Mouse (Mus musculus): ENCODE data around the gene Drd3.

Drd3 gene

DNA sequence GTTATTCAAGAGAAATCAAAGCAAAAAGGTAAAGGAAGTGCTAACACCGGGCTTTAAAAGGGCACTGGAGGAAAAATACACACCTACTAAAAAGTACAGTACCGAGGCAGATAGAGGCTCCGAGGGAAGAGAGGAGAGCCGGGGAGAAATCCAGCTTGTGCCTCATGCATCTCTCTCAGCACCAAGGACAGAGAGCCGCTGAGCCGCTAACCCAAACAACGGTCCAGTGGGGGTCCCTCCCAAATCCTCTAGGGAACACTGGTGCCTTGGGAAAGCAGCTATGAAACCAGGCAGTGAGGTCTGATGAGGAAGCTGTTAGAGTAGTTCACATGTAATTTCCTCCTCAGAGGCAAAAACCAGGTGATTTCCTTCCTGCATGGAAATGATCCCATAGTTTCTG, at the start of gene Drd3:
Drd3 (plus strand) TSS at position 276 of the 400 bp plus-strand sequence.
- no peak for DNase-seq (ENCODE audit: low spot score in 2 of 2)

GRCm38 (mm10) chr16:43708335-43709061, 45.3 kb upstream of the Drd3 start:
- DNase-seq (ENCODE audit: low spot score in 2 of 2), result no peak

- no peak for DNase-seq (ENCODE audit: low spot score in 2 of 2)
These were observed 44.8 kb upstream of the Drd3 start for GRCm38 (mm10) chr16:43709062-43709413.

DNA sequence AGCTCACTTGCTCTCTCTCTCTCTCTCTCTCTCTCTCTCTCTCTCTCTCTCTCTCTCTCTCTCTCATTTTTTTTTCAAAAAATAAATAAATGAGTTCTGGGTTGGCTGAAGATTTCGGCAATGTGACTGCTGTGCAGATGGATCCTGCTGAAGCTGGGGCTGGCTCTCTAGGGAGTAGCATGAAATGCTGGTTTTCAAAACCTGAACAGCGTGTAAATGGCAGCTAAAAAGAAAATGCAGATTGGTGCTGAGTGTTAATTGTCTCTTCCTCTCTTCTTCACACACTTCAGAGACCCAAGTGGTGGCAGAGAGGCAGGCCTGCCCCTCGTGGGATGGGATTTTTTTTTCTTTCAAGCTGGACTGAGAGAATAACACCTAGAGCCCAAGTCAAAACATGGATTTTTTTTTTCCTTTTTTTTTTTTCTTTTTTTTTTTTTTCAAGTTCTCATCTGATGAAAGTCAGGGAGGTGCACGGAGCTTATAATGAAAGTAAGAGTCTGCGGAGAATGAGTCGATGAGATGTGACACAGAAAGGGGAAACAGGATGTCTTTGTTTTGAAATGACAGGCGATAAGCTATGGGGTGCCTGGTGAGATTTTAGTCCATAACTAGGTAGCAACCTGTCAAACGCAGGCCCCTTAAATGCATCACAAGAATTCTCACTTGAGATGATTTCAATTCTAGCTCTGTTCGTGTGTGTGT, 44.2 kb upstream of the Drd3 start:
- DNase-seq (ENCODE audit: low spot score in 2 of 2), result peak in 1 of 2 experiments; percentile 8

DNA sequence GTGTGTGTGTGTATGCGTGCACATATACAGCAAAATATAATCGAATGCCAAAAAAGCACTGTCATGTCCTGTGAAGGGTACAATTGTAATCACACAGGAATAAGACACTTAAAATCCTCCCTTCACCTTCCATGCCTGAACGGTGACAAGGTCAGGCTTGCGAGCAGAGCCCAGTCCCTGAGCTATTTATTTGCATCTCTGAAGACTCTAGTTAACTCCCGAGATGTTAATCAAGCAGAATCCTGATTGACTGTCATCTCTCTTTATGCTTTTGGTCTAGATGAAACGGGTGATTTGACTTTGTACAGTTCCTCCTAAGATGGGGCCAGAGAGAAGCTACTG, 43.7 kb upstream of the Drd3 start:
- DNase-seq (ENCODE audit: low spot score in 2 of 2), result no peak

DNA sequence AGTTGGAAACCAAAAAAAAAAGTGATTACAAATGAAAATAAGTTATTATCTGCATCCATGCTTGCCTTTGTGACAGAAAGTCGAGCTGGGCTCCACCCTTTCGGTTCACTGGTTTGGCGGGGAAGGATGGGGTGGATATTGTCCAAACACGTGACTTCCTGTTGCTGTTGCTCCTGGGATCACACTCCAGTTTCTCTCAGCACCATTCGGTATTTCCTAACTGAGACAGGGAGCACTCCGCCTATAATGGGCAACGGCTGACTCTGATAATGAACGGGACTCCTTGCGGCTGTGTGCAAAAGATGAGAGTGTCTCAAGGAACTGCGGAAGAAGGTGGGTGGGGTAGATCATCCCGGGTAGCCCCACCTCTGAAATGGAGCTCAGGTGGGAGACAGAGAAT, 43.2 kb upstream of the Drd3 start:
- DNase-seq (ENCODE audit: low spot score in 2 of 2), result no peak

- no peak for DNase-seq (ENCODE audit: low spot score in 2 of 2)
These were observed 42.5 kb upstream of the Drd3 start for GRCm38 (mm10) chr16:43711361-43711760.

- DNase-seq (ENCODE audit: low spot score in 2 of 2), result no peak
These were observed 29.4 kb upstream of the Drd3 start for GRCm38 (mm10) chr16:43724444-43724843.

DNA sequence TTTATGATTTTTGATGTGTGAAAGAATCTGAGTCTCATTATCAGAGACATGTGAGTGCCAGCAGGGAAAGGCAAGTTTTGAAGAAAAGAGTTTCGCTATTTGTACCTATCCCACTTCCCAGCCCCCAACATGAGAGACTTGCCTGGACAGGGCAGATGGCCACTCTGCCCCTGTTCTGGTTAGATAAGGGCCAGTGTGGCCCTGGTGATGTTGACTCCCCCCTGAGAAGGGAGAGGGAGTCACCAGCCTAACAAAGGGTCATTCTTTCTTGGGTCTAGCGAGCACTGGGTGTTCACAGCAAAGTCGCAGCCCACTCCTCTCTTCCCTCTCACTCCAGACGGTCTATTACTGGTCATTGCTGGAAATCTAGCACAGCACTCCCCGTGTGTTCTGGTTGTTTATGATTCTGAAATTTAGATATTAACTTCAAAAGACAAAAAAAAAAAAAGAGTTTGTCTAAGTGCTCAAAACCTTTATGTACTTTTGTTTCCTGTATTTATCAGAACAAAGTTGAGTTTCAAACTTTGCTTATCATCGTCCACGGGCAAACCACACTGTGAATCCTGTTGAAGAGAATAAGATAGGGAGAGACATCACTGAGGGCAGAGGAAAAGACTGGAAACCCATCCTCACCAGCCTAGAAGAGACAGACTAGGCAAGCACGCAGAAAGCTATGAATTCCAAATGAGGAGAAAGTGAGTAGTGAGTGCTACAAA, 24.2 kb upstream of the Drd3 start:
- no peak for DNase-seq (ENCODE audit: low spot score in 2 of 2)

DNA sequence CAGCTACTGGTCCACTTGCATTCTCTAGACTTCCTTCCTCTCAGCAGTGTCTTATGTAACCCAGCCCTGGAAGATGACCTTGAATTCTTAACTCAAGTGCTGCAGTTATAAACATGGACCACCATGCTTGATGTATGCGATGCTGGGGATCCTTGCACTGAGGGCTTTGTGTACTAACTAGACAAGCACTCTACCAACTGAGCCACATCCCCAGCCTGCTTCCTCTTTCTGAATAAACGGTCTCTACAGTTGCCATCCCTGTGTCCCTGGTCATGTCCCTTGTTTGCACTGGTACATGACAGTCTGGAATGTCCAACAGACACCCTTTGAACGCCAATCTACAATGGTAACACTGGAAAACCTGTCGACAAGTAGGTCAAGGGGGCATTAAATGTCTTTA, 23.5 kb upstream of the Drd3 start:
- no peak for DNase-seq (ENCODE audit: low spot score in 2 of 2)

DNA sequence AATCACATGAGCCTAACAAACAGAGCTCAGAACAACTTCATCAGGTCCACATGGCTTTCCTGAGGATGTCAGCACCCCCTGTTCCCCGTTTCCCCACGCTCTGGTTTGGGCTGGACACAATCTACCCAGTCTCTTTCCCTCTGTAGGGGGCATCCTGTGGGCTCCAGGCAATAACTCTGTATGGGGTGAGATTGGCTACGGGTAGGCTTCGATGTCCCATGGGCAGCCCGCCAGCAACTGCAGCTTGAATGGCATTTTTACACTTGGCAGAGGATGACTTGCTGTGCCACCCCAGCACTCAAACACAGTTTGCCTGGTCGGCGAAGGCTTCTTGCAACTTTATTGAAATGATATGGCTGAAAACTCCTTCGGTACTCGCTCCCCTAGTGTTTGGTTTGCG, 21.3 kb upstream of the Drd3 start:
- no peak for DNase-seq (ENCODE audit: low spot score in 2 of 2)

DNA sequence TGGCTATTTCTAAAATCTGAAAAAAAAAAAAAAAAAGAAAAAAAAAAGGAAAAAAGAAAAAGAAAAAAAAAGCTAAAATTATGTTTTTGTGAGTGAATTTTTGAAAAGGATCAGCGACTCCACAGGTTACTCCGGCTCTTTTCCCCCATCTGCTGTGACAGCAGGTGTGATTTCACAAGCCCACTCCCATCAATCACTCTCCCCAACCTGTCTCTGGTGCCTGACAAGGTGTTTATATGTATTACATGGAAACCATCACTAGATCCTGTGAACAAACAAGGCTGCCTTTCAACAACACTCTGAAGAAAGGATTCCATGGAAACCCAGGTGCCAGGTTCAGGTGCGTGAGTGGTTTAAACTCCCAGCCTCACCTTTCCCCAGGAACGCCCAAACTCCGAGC, 20.9 kb upstream of the Drd3 start:
- DNase-seq (ENCODE audit: low spot score in 2 of 2), result no peak

DNA sequence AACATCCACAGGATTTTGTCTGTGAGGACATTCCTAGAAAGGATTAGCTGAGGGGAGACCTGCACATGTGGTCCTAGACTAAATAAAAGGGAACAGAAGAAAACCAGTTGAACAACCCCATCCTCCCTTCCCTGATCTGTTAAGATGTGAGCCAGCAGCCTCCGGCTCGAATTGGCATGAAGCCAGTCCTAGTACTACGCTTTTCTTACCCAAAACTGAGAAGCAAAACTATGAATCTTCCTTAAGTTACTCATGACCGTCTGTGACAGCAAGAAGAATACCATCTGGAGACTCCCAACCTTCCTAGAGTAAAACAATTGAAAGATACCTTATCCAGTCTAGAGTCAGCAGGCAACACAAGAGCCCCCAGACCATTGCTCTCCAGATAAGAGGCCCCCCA, 15.9 kb upstream of the Drd3 start:
- no peak for DNase-seq (ENCODE audit: low spot score in 2 of 2)

DNA sequence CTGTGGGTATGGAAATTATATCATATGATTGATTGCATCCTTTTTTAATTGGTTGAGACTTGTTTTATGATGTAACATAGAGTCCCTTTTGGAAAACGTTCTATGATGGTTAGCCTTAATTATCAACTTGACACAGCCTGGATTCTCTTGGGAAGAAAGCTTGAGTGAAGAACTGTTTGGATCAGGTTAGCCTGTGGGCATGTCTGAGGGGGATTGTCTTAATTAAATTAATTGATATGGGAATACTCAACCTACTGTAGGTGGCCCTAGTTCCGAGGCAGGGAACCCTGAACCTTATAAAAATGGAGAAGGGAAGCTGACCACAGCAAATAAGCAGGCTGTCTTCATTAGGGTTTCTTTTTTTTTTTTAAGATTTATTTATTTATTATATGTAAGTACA, 12.9 kb upstream of the Drd3 start:
- DNase-seq (ENCODE audit: low spot score in 2 of 2), result no peak

- DNase-seq (ENCODE audit: low spot score in 2 of 2), result peak in 1 of 2 experiments; percentile 4
These were observed 5.4 kb upstream of the Drd3 start for GRCm38 (mm10) chr16:43748424-43748823.

- DNase-seq (ENCODE audit: low spot score in 2 of 2), result no peak
These were observed 926 bp upstream of the Drd3 start for GRCm38 (mm10) chr16:43752900-43753299.

DNA sequence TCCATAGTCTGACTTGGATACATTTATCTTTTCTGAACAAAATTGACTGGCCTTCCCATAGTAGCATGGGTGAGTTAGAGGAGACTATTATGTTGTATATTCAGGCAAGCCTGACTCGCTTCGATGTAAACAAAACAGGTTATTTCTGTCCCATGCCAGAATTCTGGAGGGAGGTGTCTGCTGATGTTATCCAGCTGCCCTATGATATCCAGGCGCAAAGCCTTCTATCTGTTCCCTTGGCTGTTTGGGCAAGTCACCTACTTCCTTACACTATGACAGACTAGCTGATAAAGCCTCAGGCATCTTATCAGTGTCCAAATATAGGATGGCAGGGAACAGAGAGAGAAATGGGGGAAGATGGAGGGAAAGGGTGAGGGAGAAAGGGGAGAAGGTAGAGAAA, 18.5 kb downstream of the Drd3 start:
- DNase-seq (ENCODE audit: low spot score in 2 of 2), result no peak

- DNase-seq (ENCODE audit: low spot score in 2 of 2), result no peak
These were observed 18.9 kb downstream of the Drd3 start for GRCm38 (mm10) chr16:43772766-43773165.

DNA sequence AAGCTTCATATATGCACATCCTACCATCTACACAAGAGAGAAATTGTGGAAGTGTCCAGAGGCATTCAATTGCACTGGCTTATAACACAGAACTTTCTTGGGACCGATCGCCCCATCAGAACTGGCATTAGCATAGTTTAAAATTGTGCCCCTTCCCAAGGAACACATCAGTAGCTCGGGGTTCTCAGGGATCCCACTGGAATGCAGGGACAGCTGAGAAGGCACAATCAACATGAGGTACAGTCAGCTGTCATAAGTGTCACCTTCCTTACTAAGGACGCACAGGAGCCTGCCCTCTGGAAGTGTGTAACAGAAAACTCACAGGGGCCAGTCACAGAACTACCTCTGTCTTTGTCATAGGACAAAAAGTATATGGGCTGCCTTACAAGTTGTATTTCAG, 19.7 kb downstream of the Drd3 start:
- DNase-seq (ENCODE audit: low spot score in 2 of 2), result no peak

GRCm38 (mm10) chr16:43776886-43777285, 23.1 kb downstream of the Drd3 start:
- no peak for DNase-seq (ENCODE audit: low spot score in 2 of 2)

DNA sequence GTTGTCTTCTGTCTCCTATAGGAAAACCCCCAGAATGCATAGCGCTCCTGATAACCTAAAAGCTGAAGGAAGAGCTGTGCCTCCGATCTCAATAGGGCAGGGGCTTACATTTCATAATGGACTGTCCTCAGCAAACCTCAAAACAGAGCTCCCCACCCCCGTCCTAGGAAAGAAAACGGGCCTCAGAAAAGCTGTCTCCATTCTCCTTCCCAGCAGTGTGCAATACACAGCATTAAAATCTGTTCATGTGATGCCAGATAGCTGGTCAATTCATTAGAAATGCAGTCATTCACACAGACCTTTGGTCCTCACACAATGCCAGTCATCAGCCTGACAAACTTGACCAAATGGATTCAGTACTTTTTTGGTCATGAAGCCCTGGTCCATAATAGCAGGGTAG, 45.7 kb downstream of the Drd3 start:
- no peak for DNase-seq (ENCODE audit: low spot score in 2 of 2)

- no peak for DNase-seq (ENCODE audit: low spot score in 2 of 2)
These were observed 46.4 kb downstream of the Drd3 start for GRCm38 (mm10) chr16:43800119-43800721.

GRCm38 (mm10) chr16:43801137-43801536, 47.3 kb downstream of the Drd3 start:
- no peak for DNase-seq (ENCODE audit: low spot score in 2 of 2)
